Mouse (Mus musculus): ENCODE results near the gene Mri1.

Gene Mri1

GRCm38 (mm10) chr8:84236998-84237473 is 20.1 kb downstream of the Mri1 start, which contains the start of gene Zswim4:
TSS of gene Zswim4 (minus strand) at chr8:84237055.
- peak; percentile 97 for DNase-seq (ENCODE audit: low spot score)

GRCm38 (mm10) chr8:84236410-84236997 is 20.6 kb downstream of the Mri1 start:
- DNase-seq (ENCODE audit: low spot score) = no peak

- DNase-seq (ENCODE audit: low spot score) = no peak
Measured at GRCm38 (mm10) chr8:84235746-84236409, 21.2 kb downstream of the Mri1 start.

GRCm38 (mm10) chr8:84233055-84233454 is 24.1 kb downstream of the Mri1 start:
- DNase-seq (ENCODE audit: low spot score) = no peak

- no peak for DNase-seq (ENCODE audit: low spot score)
Measured at GRCm38 (mm10) chr8:84230735-84231134, 26.4 kb downstream of the Mri1 start.

- no peak for DNase-seq (ENCODE audit: low spot score)
Measured at GRCm38 (mm10) chr8:84223322-84224029, 33.6 kb downstream of the Mri1 start.

- DNase-seq (ENCODE audit: low spot score) = no peak
Measured at GRCm38 (mm10) chr8:84222566-84223165, 34.5 kb downstream of the Mri1 start.

GRCm38 (mm10) chr8:84220105-84220504 is 37.0 kb downstream of the Mri1 start:
- DNase-seq (ENCODE audit: low spot score) = no peak

GRCm38 (mm10) chr8:84218143-84218542 is 39.0 kb downstream of the Mri1 start:
- DNase-seq (ENCODE audit: low spot score) = no peak

GRCm38 (mm10) chr8:84217206-84217605 is 39.9 kb downstream of the Mri1 start:
- DNase-seq (ENCODE audit: low spot score) = no peak

- DNase-seq (ENCODE audit: low spot score) = no peak
Measured at GRCm38 (mm10) chr8:84213277-84213676, 43.8 kb downstream of the Mri1 start.

- DNase-seq (ENCODE audit: low spot score) = no peak
Measured at GRCm38 (mm10) chr8:84211881-84212563, 45.1 kb downstream of the Mri1 start.

- no peak for DNase-seq (ENCODE audit: low spot score)
Measured at GRCm38 (mm10) chr8:84211202-84211601, 45.9 kb downstream of the Mri1 start.

GRCm38 (mm10) chr8:84210167-84210791 is 46.8 kb downstream of the Mri1 start:
- peak; percentile 77 for DNase-seq (ENCODE audit: low spot score)

- no peak for DNase-seq (ENCODE audit: low spot score)
Measured at GRCm38 (mm10) chr8:84208381-84209380, 48.4 kb downstream of the Mri1 start.

GRCm38 (mm10) chr8:84207811-84208210 is 49.3 kb downstream of the Mri1 start:
- peak; percentile 41 for DNase-seq (ENCODE audit: low spot score)

- DNase-seq (ENCODE audit: low spot score) = no peak
Measured at GRCm38 (mm10) chr8:84206666-84207065, 50.5 kb downstream of the Mri1 start.

GRCm38 (mm10) chr8:84205073-84205472 is 52.1 kb downstream of the Mri1 start:
- DNase-seq (ENCODE audit: low spot score) = no peak

- peak; percentile 68 for DNase-seq (ENCODE audit: low spot score)
Measured at GRCm38 (mm10) chr8:84203975-84204772, 53.0 kb downstream of the Mri1 start.

Data from ovary, postnatal 36 days (tissue).